Mouse (Mus musculus) lung, adult 2 months (tissue): ENCODE measurements around the gene Ipmk. TPM values are rescaled to one million over a fixed set of nuclear protein-coding genes. Genes with fewer than 3 reads are reported as not detected.
"Not testable (repeated sequence)": the region's sequence is repeated elsewhere in the genome, so short reads cannot be mapped to it uniquely, and the experiment has no call there.

Experiments used
- DNase-seq: peaks from one replicate; pipeline ENCODE4 v3.0.0; 2022
- H3K4me1 ChIP-seq: fragments of 200-500 bp; 2 replicates; pipeline ENCODE4 v1.6.1; 2011; ENCODE audit warnings: low read length; ENCODE audit not compliant: control insufficient read depth, insufficient read depth
- H3K4me3 ChIP-seq: fragments of 200-500 bp; replicated peaks from 2 replicates; pipeline ENCODE3; 2011; ENCODE audit warnings: low read depth, mild to moderate bottlenecking, control low read depth, low read length; ENCODE audit errors: extremely low read depth
- CTCF ChIP-seq: fragments of 200-500 bp; IDR thresholded peaks from 2 replicates; pipeline ENCODE4 v1.5.1; 2011; ENCODE audit warnings: mild to moderate bottlenecking, low read length, control low read depth; ENCODE audit not compliant: insufficient read depth
- POLR2A ChIP-seq: fragments of 200-500 bp; IDR thresholded peaks from 2 replicates; pipeline ENCODE4 v1.6.1; 2011; ENCODE audit warnings: low read depth, mild to moderate bottlenecking, control low read depth, low read length, borderline replicate concordance; ENCODE audit errors: extremely low read depth
- WGBS: fragments of 180-500 bp; shearing (Covaris S2); methylation state at CpG from one replicate; pipeline ENCODE4 v1.1.7; 2018; 5-methylcytosine and 5-hydroxymethylcytosine counted together
- polyA plus RNA-seq: library from polyadenylated mRNA; depleted of rRNA; stranded (reverse); fragments of >200 nt; gene quantifications from 2 replicates; pipeline ENCODE4 v1.2.3, GENCODE M21; 2012

Ipmk gene
- polyA plus RNA-seq, 1 experiment: 12.4 TPM

DNA sequence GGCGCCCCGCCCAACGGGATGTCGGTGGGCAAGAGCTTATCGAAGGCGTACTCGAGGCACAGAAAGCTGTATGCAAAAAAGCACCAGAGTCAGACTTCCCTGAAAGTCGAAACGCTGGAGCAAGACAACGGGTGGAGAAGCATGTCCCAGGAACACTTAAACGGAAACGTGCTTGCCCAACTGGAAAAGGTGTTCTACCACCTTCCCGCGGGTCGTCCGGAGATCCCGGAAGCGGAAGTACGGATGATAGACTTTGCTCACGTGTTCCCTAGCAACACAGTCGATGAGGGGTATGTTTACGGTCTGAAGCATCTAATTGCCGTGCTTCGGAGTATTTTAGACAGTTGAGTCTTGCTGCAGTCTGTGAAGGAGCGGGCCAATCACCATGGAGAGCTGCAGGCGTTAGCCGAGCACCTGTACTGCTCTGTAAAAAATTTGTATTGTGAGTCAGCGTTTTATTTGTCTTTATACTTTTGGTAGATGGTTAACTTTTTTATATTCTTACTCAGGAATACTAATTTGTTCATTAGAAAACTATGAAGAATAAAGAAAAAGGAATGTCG lies 34.0 kb downstream of the Ipmk start:
- Histone ChIP-seq H3K4me1 (no peaks in the 10 kb centered on the region), H3K4me3 (no peak overlapping the region)
- TF ChIP-seq POLR2A: no peak
- 87% methylated on average over 29 of the region's 29 CpGs for WGBS
- DNase-seq: no peak

GRCm38 (mm10) chr10:71382109-71382508 lies 34.5 kb downstream of the Ipmk start:
- TF ChIP-seq POLR2A (no peak), CTCF (no peak)
- Histone ChIP-seq H3K4me3 (no peak overlapping the region), H3K4me1 (no peaks in the 10 kb centered on the region)
- WGBS: 80% methylated on average over 7 of the region's 7 CpGs
- DNase-seq: no peak

DNA sequence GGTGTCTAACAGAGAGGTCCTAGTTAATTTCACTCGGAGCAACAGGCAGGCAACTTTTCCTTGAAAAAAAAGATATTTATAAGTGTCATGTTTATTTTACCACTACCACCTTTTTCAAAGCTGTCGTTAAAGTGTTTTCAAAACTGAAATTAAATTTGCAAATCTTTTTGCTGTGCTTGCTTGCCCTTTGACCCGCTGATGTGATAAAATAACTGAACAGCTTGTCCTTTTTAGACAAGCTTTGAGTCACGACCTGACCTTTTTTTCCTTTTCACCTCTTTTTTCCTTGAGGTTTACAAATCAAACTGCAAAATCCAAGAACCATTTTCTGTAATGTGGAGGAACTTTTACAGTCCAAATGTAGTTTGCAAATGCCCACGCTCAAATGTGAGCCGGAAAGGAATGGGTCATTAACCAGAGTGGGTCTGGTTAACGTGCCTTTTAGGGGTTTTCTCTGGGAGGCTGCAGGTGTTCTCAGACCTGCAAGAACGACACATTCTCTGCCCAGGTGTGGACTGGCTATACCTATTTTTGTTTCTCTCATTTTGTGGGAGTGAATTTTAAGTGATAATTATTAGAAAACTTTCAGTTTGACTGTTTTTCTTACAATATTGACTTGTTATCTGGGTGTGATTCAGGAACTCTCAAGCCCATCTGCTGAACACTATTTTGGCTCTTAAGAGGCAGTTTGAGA lies 35.4 kb downstream of the Ipmk start:
- H3K4me1 ChIP-seq: no peaks in the 10 kb centered on the region
- WGBS: 65% methylated on average over 8 of the region's 8 CpGs
- TF ChIP-seq CTCF: no peak
- TF ChIP-seq POLR2A: no peak
- no peak for DNase-seq
- H3K4me3 ChIP-seq: no peak overlapping the region

DNA sequence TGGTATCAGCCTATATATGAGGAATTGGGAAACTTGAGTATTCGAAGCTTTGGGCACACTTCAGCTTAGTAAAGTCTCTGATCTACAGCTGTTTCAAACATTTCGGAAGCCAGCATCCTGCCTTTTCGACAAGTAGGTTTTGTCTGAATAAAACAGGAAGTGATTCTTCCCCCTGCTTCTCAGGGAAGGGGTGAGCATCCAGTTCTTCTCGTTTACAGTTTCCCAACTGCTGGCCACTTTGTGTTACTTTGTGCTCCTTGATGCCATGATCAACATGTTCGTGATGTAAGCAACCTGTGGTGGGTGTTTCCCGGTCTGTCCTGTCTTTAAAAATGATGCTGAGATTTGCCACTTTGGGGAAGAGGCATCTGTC lies 36.0 kb downstream of the Ipmk start:
- H3K4me3 ChIP-seq, H3K4me1 ChIP-seq, DNase-seq: not testable (repeated sequence)
- WGBS: 48% methylated on average over 6 of the region's 6 CpGs

DNA sequence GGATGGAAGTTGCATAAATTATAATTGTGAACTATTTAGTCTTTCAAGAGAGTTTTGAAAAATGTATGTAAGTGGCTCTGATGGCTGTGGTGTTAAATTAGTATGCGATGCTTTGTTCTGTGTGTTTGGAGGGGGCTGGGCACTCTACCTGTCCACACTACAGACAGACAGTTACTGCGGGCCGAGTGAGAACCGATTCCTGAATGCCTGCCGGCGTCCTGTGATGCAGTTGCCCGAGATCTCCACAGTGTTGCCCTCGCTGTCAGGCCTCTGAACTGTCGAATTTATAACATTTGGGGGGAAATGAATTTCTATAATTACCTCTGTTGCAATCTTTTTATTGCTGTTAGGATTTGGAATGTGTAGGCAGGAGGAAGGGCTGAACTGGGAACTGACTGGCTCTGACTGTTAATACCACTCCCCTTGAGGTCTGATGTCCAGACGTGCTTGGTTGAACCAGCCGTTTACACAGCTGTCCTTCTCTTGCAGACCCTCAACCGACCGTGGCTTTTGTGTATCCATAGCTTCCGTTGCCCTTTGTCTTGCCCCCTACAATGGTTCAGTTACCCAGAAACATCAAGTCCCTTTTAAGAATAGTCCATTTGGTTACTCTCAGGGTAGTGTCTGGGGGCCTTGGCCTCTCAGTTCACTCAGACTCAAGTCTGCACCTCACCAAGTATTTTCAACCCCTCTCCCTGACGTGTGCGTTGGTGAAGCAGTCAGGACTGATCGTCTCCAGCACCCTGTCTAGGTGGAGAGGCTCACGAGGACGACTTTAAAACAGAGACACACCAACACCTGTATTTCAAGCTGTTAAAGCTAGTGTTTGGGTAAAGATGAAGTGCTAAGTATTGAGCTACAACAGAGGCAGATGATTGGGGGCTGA lies 36.8 kb downstream of the Ipmk start:
- 71% methylated on average over 19 of the region's 19 CpGs for WGBS
- H3K4me1 ChIP-seq: no peaks in the 10 kb centered on the region
- no peak for DNase-seq
- TF ChIP-seq CTCF: no peak
- no peak overlapping the region for H3K4me3 ChIP-seq

GRCm38 (mm10) chr10:71389311-71389710 lies 41.7 kb downstream of the Ipmk start:
- WGBS: 85% methylated on average over 5 of the region's 5 CpGs
- DNase-seq: no peak
- Histone ChIP-seq H3K4me3 (no peak overlapping the region), H3K4me1 (no peaks in the 10 kb centered on the region)
- TF ChIP-seq CTCF (no peak), POLR2A (no peak)

GRCm38 (mm10) chr10:71398383-71399145 lies 51.0 kb downstream of the Ipmk start:
- no peak for TF ChIP-seq CTCF
- TF ChIP-seq POLR2A: no peak
- Histone ChIP-seq H3K4me3 (no peak overlapping the region), H3K4me1 (no peaks in the 10 kb centered on the region)
- WGBS: 62% methylated on average over 10 of the region's 10 CpGs
- no peak for DNase-seq

GRCm38 (mm10) chr10:71399399-71399798 lies 51.8 kb downstream of the Ipmk start:
- no peak overlapping the region for H3K4me3 ChIP-seq
- TF ChIP-seq POLR2A (no peak), CTCF (no peak)
- 29% methylated on average over 8 of the region's 8 CpGs for WGBS
- no peak for DNase-seq
- no peaks in the 10 kb centered on the region for H3K4me1 ChIP-seq

DNA sequence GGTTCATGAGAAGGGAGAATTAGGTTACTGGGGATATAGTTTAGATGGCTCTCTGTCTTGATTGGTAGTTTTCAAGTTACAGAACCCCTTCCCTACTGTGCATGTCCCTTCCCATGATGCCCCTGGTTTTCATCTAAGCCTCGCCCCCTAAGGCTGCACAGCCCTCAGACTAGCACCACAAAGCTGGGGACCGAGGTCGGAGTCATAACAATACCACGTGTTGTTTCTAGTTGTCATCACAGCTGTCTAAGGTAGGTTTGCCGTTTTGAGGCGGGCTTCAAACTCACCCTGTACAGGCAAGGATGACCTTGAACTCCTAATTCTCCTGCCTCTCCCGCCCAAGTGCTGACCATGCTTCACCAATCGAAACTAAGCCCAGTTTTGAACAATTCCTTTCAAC lies 52.4 kb downstream of the Ipmk start:
- Histone ChIP-seq H3K4me3 (no peak overlapping the region), H3K4me1 (no peaks in the 10 kb centered on the region)
- DNase-seq: no peak
- whole genome bisulfite sequencing: 67% methylated on average over 8 of the region's 8 CpGs
- TF ChIP-seq CTCF (no peak), POLR2A (no peak)
